Mouse (Mus musculus) limb, embryonic 10.5 days (tissue): ENCODE data around the gene Csf2. TPM values are rescaled to one million over a fixed set of nuclear protein-coding genes. Genes with fewer than 3 reads are reported as not detected.
"Not testable (repeated sequence)": the region's sequence is repeated elsewhere in the genome, so short reads cannot be mapped to it uniquely, and the experiment has no call there.

Experiments used
- DNase-seq: peaks from one replicate; pipeline ENCODE4 v3.0.0-alpha.2; 2017; ENCODE audit warnings: low spot score
- H3K27ac ChIP-seq: fragments of 300-500 bp; sonication (generic); 2 replicates; pipeline ENCODE4 v1.5.1; 2016; ENCODE audit warnings: mild to moderate bottlenecking
- H3K27me3 ChIP-seq: fragments of 300-500 bp; sonication (generic); 2 replicates; pipeline ENCODE4 v1.6.1; 2016; ENCODE audit warnings: low read depth, mild to moderate bottlenecking; ENCODE audit not compliant: poor library complexity, severe bottlenecking
- H3K36me3 ChIP-seq: fragments of 300-500 bp; sonication (generic); 2 replicates; pipeline ENCODE4 v1.6.1; 2016; ENCODE audit warnings: mild to moderate bottlenecking, moderate library complexity
- H3K4me1 ChIP-seq: fragments of 300-500 bp; sonication (generic); 2 replicates; pipeline ENCODE4 v1.6.1; 2016
- H3K4me3 ChIP-seq: fragments of 300-500 bp; sonication (generic); 2 replicates; pipeline ENCODE4 v1.5.1; 2016; ENCODE audit warnings: mild to moderate bottlenecking, moderate library complexity
- H3K9me3 ChIP-seq: fragments of 300-500 bp; sonication (generic); replicated peaks from 2 replicates; pipeline ENCODE4 v1.6.1; 2016; ENCODE audit warnings: mild to moderate bottlenecking
- WGBS: fragments of 180-500 bp; shearing (Covaris S2); methylation state at CpG from one replicate; pipeline ENCODE4 v1.1.7; 2016; 5-methylcytosine and 5-hydroxymethylcytosine counted together
- polyA plus RNA-seq: library from polyadenylated mRNA; unstranded; fragments of >200 nt; fragmentation: Nextera tagmentation; extraction: Ambion mirVana; gene quantifications from 2 replicates; pipeline ENCODE4 v1.2.1, GENCODE M21; 2016

The Csf2 gene
- not detected in 2 replicates for polyA plus RNA-seq

GRCm38 (mm10) chr11:54248940-54249717 is at the start of gene Csf2:
Gene Csf2, minus strand, starts transcription at chr11:54249667.
- Histone ChIP-seq H3K4me3 (no peak within 1 kb of the TSS), H3K9me3 (no peaks in the 10 kb centered on the region), H3K27me3 (no peaks in the 10 kb centered on the region), H3K4me1 (peaks cover 8% of the 10 kb centered on the region), H3K36me3 (no peaks in the 10 kb centered on the region), H3K27ac (no peak within 1 kb of the TSS)
- 62% methylated on average over 11 of the region's 11 CpGs for WGBS
- no peak for DNase-seq

GRCm38 (mm10) chr11:54298777-54299176 is 49.3 kb upstream of the Csf2 start:
- Histone ChIP-seq H3K27ac (no peak overlapping the region), H3K4me1 (peaks cover 5% of the 10 kb centered on the region), H3K27me3 (peaks cover 6% of the 10 kb centered on the region), H3K9me3 (no peaks in the 10 kb centered on the region), H3K4me3 (no peak overlapping the region), H3K36me3 (no peaks in the 10 kb centered on the region)
- no peak for DNase-seq

- H3K27ac ChIP-seq, H3K9me3 ChIP-seq, H3K27me3 ChIP-seq, DNase-seq, H3K4me1 ChIP-seq, H3K4me3 ChIP-seq, H3K36me3 ChIP-seq: not testable (repeated sequence)
- WGBS: 88% methylated on average over 2 of the region's 2 CpGs
These were observed 48.0 kb upstream of the Csf2 start for GRCm38 (mm10) chr11:54297471-54297870.

- 89% methylated on average over 1 of the region's 1 CpGs for WGBS
- H3K4me1 ChIP-seq: no peaks in the 10 kb centered on the region
- no peak overlapping the region for H3K27ac ChIP-seq
- H3K36me3 ChIP-seq: no peaks in the 10 kb centered on the region
- DNase-seq: no peak
- no peak overlapping the region for H3K4me3 ChIP-seq
- no peaks in the 10 kb centered on the region for H3K9me3 ChIP-seq
- no peaks in the 10 kb centered on the region for H3K27me3 ChIP-seq
These were observed 47.3 kb upstream of the Csf2 start for GRCm38 (mm10) chr11:54296734-54297133.

GRCm38 (mm10) chr11:54295971-54296370 is 46.5 kb upstream of the Csf2 start:
- DNase-seq: no peak
- Histone ChIP-seq H3K4me1 (no peaks in the 10 kb centered on the region), H3K27ac (no peak overlapping the region), H3K9me3 (no peaks in the 10 kb centered on the region), H3K4me3 (no peak overlapping the region), H3K36me3 (no peaks in the 10 kb centered on the region), H3K27me3 (no peaks in the 10 kb centered on the region)
- 85% methylated on average over 4 of the region's 4 CpGs for WGBS

- DNase-seq: no peak
- Histone ChIP-seq H3K9me3 (no peaks in the 10 kb centered on the region), H3K4me3 (no peak overlapping the region), H3K4me1 (no peaks in the 10 kb centered on the region), H3K27me3 (no peaks in the 10 kb centered on the region), H3K36me3 (no peaks in the 10 kb centered on the region), H3K27ac (no peak overlapping the region)
- 65% methylated on average over 12 of the region's 12 CpGs for WGBS
These were observed 44.7 kb upstream of the Csf2 start for GRCm38 (mm10) chr11:54293980-54294807.

- WGBS: 93% methylated on average over 2 of the region's 2 CpGs
- H3K9me3 ChIP-seq: no peaks in the 10 kb centered on the region
- no peaks in the 10 kb centered on the region for H3K36me3 ChIP-seq
- no peaks in the 10 kb centered on the region for H3K4me1 ChIP-seq
- DNase-seq: no peak
- no peak overlapping the region for H3K4me3 ChIP-seq
- H3K27me3 ChIP-seq: no peaks in the 10 kb centered on the region
- no peak overlapping the region for H3K27ac ChIP-seq
These were observed 42.7 kb upstream of the Csf2 start for GRCm38 (mm10) chr11:54292163-54292562.

- WGBS: 89% methylated on average over 8 of the region's 8 CpGs
- no peaks in the 10 kb centered on the region for H3K4me1 ChIP-seq
- H3K4me3 ChIP-seq: no peak overlapping the region
- no peak overlapping the region for H3K27ac ChIP-seq
- DNase-seq: no peak
- H3K36me3 ChIP-seq: no peaks in the 10 kb centered on the region
- H3K9me3 ChIP-seq: no peaks in the 10 kb centered on the region
- H3K27me3 ChIP-seq: no peaks in the 10 kb centered on the region
These were observed 38.5 kb upstream of the Csf2 start for GRCm38 (mm10) chr11:54287821-54288453.

- H3K27ac ChIP-seq: no peak overlapping the region
- no peaks in the 10 kb centered on the region for H3K27me3 ChIP-seq
- H3K9me3 ChIP-seq: no peaks in the 10 kb centered on the region
- no peak for DNase-seq
- no peak overlapping the region for H3K4me3 ChIP-seq
- H3K4me1 ChIP-seq: no peaks in the 10 kb centered on the region
- WGBS: 83% methylated on average over 5 of the region's 5 CpGs
- H3K36me3 ChIP-seq: no peaks in the 10 kb centered on the region
These were observed 22.0 kb upstream of the Csf2 start for GRCm38 (mm10) chr11:54271437-54271949.

GRCm38 (mm10) chr11:54269191-54269896 is 19.9 kb upstream of the Csf2 start:
- Histone ChIP-seq H3K9me3 (no peaks in the 10 kb centered on the region), H3K4me3 (no peak overlapping the region), H3K27ac (no peak overlapping the region), H3K36me3 (no peaks in the 10 kb centered on the region), H3K4me1 (no peaks in the 10 kb centered on the region), H3K27me3 (no peaks in the 10 kb centered on the region)
- DNase-seq: no peak
- WGBS: 89% methylated on average over 3 of the region's 3 CpGs

GRCm38 (mm10) chr11:54267177-54267576 is 17.7 kb upstream of the Csf2 start, which contains the start of gene Il3:
Gene Il3, minus strand, starts transcription at chr11:54267277.
- Histone ChIP-seq H3K4me1 (no peaks in the 10 kb centered on the region), H3K9me3 (no peaks in the 10 kb centered on the region), H3K27me3 (no peaks in the 10 kb centered on the region), H3K36me3 (no peaks in the 10 kb centered on the region), H3K4me3 (no peak within 1 kb of the TSS), H3K27ac (no peak within 1 kb of the TSS)
- no peak for DNase-seq
- 84% methylated on average over 6 of the region's 6 CpGs for WGBS

GRCm38 (mm10) chr11:54264542-54264941 is 15.1 kb upstream of the Csf2 start:
- H3K27me3 ChIP-seq: no peaks in the 10 kb centered on the region
- no peak overlapping the region for H3K4me3 ChIP-seq
- no peak overlapping the region for H3K27ac ChIP-seq
- DNase-seq: peak; percentile 50
- no peaks in the 10 kb centered on the region for H3K9me3 ChIP-seq
- WGBS: 61% methylated on average over 2 of the region's 2 CpGs
- no peaks in the 10 kb centered on the region for H3K4me1 ChIP-seq
- H3K36me3 ChIP-seq: no peaks in the 10 kb centered on the region
